Mouse (Mus musculus) MEL (cell line): Measurements from ENCODE around the gene Stard3nl.

ENCODE experiments used
- CHD2 ChIP-seq: IDR thresholded peaks from 2 replicates; pipeline ENCODE4 v1.6.1; 2011; ENCODE audit warnings: low read length, improper control_type of control experiment
- CTCF ChIP-seq, 3 experiments: IDR thresholded peaks in 2 of 3; conservative IDR thresholded peaks in 1 of 3; 2 replicates each; pipeline ENCODE4 v1.5.1; 2011 to 2012; ENCODE audit warnings: low read length in 3 of 3, low read depth in 2 of 3, mild to moderate bottlenecking in 2 of 3, improper control_type of control experiment in 1 of 3, inconsistent platforms in 1 of 3, mixed read lengths in 1 of 3, moderate library complexity in 1 of 3; ENCODE audit not compliant: control insufficient read depth in 1 of 3, insufficient read depth in 1 of 3, poor library complexity in 1 of 3, severe bottlenecking in 1 of 3
- E2F4 ChIP-seq: IDR thresholded peaks from 2 replicates; pipeline ENCODE4 v1.6.1; 2011; ENCODE audit warnings: low read depth, low read length, improper control_type of control experiment, borderline replicate concordance
- EP300 ChIP-seq, 2 experiments: IDR thresholded peaks; 2 replicates each; pipeline ENCODE4 v1.6.1; 2011; ENCODE audit warnings: improper control_type of control experiment in 2 of 2, low read length in 2 of 2, low read depth in 1 of 2, mild to moderate bottlenecking in 1 of 2
- GATA1 ChIP-seq: IDR thresholded peaks from 2 replicates; pipeline ENCODE4 v1.6.1; 2011; ENCODE audit warnings: low read depth, low read length, improper control_type of control experiment
- MAX ChIP-seq: IDR thresholded peaks from 2 replicates; pipeline ENCODE4 v1.6.1; 2011; ENCODE audit warnings: low read length, improper control_type of control experiment
- POLR2A ChIP-seq, 2 experiments: IDR thresholded peaks; 2 replicates each; pipeline ENCODE4 v1.6.1; 2011 to 2012; ENCODE audit warnings: low read length in 2 of 2, mild to moderate bottlenecking in 2 of 2, control low read depth in 1 of 2, improper control_type of control experiment in 1 of 2, low read depth in 1 of 2, moderate library complexity in 1 of 2; ENCODE audit not compliant: control insufficient read depth in 1 of 2, insufficient read depth in 1 of 2, poor library complexity in 1 of 2
- TAL1 ChIP-seq: IDR thresholded peaks from 2 replicates; pipeline ENCODE4 v1.6.1; 2012; ENCODE audit warnings: mild to moderate bottlenecking, inconsistent platforms, low read length, moderate library complexity, mixed read lengths
- TBP ChIP-seq: IDR thresholded peaks from 2 replicates; pipeline ENCODE4 v1.8.0; 2011; ENCODE audit warnings: low read depth, low read length, improper control_type of control experiment
- ZC3H11A ChIP-seq: IDR thresholded peaks from 2 replicates; pipeline ENCODE4 v1.6.1; 2012; ENCODE audit warnings: low read depth, mild to moderate bottlenecking, inconsistent platforms, low read length, improper control_type of control experiment

DNA sequence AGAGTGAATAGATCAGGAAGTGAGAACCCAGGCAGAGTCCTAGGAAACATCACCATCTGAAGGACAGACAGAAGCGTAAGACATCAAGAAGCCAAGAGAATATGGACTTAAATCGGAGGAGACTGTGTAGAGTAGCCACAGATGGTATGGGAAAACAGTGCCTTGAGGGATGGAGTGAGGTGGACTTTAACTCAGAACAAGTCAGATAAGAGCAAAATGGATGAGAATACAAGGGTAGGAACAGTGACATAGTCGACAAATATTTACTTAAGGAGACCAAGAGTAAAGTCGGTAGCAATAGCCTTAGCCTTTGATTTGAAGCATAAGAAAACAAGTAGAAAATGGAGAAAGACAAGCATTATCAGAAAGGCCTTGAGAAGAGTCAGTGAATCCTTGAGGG is 15.1 kb upstream of the Stard3nl start:
- TF ChIP-seq CTCF (IDR thresholded peaks at IDR 0.05 in 2 of 3, conservative IDR thresholded peaks at IDR 0.05 in 1 of 3; ENCODE audit: control insufficient read depth in 1 of 3, insufficient read depth in 1 of 3, low read depth in 2 of 3, low read length in 3 of 3, poor library complexity in 1 of 3, severe bottlenecking in 1 of 3): no peak
- no peak for TF ChIP-seq CHD2
- no peak for TF ChIP-seq EP300 (IDR thresholded peaks at IDR 0.05; ENCODE audit: low read depth in 1 of 2, low read length in 2 of 2)
- no peak for TF ChIP-seq TBP
- TF ChIP-seq POLR2A (IDR thresholded peaks at IDR 0.05; ENCODE audit: control insufficient read depth in 1 of 2, insufficient read depth in 1 of 2, low read depth in 1 of 2, low read length in 2 of 2, poor library complexity in 1 of 2): no peak
- TF ChIP-seq E2F4: no peak
- TF ChIP-seq ZC3H11A: no peak
- no peak for TF ChIP-seq TAL1
- TF ChIP-seq MAX: no peak
- no peak for TF ChIP-seq GATA1
